Mouse (Mus musculus) gastrocnemius, postnatal 4 days (tissue): ENCODE data around the gene Ssr2. TPM values are rescaled to one million over a fixed set of nuclear protein-coding genes. Genes with fewer than 3 reads are reported as not detected.
A peak's percentile ranks its signal among the peaks of the same experiment; 100 is the strongest.

Experiments used
- DNase-seq, 2 experiments: peaks; one replicate each; pipeline ENCODE4 v3.0.0; 2021 to 2022; ENCODE audit warnings: low spot score in 2 of 2, mixed read lengths in 2 of 2
- total RNA-seq, 2 experiments: library from RNA; stranded (reverse); gene quantifications; 2 replicates each; pipeline ENCODE4 v1.2.3; 2021

Gene Ssr2
- total RNA-seq, 2 experiments from 2014 or later, result 150 to 159 TPM

DNA sequence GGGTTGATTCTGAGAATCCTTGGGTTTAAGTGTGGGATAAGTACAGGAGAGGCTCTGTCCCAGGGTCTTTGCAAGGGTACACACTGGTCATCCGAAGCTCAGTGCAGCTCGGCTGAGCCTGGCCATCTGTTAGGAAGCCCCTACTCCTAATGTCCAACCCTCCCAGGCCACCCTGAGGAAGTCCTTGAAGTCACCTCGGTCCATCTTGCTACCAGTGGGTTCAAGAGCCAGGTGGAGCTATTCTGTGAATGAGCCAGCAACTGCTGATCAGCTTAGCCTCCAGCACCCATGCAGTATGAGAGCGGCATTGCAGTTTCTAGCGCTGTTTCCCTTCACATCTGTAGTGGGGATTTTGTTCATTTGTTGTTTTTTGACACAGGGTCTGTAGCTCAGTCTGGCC, 35.6 kb upstream of the Ssr2 start:
- DNase-seq, result no peak

DNA sequence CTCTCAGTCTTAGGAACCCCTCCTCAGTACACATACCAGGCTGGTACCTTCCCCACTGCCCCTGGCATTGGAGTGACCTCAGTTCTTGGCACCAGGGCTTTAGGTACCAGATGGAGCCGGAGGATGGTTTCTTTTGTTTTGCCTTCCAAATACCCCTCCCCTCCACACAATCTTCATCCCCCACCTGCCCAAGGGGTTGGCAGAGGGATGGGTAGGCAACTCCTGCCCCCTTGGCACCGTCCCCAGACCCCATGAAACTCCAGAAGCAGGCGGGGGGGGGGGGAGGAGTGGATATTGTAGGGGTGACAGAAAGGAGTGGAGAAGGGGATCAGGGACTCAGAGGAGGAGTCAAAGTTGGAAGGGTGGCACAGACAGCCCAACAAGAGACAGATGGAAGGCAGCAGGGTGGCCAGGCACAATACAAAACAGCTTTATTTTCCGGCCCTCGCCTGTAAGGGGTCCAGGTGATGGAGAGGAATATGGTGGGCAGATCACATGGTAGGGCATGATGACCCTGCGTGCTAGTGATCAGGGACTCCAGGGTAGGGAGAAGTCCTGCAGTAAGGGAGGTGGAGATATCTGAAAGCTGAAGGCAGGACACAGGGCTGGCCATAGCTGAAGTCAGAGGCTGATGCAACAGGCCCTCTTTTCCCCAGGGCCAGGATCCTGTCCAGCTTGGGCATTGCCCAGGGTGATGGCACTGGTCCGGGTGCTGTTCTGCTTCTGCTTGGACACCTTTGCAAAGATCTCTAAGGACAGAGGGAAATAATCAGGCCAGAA, 33.9 kb upstream of the Ssr2 start:
- DNase-seq, result no peak

DNA sequence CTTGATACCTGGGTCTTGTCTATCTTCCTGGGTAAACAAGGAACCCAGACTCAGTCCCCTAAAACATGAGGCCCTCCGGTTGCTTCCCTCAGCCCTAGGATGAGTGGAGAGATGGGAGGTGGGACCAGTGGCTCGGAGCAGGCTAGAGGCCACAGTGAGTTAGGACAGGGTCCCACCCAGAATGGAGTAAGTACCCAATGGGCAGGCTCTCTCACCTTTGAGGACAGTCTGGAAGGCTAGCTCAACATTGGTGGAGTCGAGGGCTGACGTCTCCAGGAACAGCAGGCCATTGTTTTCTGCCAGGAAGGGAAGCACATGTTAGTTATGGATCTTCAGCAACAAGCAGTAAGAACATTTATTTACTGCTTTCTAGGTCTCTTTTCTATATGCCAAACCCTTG, 33.2 kb upstream of the Ssr2 start:
- no peak for DNase-seq

DNA sequence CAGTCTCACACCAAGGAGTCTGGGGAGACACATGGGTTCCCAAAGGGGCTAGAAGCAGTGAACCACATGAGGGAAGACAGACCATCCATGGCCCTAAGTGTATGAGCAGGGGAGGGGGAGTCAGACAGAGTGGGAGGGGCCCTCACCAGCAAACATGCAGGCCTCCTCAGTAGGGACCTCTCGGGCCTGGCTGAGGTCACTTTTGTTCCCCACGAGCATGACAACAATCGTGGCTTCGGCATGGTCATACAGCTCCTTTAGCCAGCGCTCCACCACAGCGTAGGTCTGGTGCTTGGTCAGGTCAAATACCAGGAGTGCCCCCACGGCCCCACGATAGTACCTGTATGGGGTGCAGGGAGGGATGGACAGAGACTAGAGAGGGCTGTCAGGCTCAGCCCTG, 32.5 kb upstream of the Ssr2 start:
- no peak for DNase-seq

DNA sequence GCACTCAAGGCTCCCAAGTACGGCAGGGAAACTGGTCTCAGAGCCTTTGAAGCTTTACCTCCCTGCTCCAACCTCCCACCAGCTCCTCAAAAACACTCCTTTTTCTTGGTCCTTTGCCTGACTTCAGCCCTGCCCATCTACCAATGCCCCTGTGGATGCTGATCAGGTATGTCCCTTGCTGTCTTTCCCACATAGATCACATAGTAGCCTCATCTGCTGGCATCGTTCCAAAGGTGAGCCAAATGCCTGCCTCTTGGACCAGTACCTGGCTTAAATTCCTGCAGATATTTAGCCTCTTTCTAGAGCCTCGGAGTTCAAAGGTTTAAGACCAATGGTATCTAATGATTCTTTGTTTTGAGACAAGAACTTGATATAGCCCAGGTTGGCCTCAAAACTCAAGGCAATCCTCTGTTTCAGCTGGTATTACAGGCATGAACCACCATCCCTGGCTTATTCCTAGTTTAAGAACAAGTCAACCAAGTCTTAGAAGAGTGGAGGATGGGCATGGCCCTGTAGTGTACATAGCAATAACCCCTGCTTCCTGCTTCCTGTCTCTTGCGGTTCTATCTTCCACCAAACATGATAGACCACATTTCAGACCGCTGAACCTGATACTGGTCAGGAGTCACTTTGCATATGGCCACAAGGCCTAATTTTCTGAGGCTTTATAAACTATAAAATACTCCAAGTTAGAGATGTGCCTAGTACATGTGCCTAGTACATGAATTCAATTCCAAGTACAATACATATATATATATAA, 31.8 kb upstream of the Ssr2 start:
- no peak for DNase-seq

DNA sequence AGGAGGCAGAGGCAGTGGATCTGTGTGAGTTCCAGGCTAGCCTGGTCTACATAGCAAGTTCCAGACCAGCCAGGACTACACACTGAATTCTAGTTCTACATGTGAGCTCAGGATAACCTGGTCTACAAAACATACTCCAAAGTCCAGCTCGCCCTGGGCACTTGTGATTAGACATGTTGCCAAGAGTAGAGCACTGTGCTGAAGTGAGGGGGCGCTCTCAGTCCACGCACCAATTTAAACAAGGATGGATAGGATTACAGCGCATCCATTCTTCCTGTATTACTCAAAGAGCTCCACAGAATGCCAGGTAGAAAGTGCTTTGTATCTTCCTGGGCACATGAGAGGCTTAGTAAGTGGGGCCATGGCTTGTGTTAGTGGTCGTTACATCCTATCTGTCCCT, 31.2 kb upstream of the Ssr2 start:
- DNase-seq, result no peak

DNA sequence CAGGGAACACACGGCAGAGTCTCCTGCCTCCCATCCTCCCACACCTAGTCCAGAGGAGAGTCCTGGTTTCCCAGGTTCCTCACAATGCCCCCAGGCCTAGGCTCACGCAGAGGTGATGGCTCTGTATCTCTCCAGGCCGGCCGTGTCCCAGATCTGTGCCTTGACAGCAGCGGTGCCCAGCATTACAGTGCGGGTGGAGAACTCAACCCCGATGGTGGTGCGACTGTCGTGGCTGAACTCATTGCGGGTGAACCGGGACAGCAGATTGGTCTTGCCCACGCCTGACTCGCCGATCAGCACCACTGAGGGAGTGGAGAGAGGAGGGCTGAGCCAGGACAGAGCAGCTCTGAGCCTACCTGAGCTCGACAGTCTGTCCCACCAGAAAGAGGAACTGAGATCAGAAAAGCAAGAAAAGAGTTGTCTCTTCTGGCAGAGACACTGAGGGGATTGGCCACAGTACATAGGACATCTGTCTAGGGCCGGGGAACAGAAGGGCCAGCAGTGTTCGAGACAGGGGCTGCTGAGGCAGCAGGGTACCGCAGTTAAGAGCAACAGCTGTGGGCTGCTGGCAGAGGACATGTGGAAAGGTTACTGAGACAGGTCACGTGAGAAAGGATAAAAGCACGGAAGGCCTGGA, 30.6 kb upstream of the Ssr2 start:
- DNase-seq, result no peak

DNA sequence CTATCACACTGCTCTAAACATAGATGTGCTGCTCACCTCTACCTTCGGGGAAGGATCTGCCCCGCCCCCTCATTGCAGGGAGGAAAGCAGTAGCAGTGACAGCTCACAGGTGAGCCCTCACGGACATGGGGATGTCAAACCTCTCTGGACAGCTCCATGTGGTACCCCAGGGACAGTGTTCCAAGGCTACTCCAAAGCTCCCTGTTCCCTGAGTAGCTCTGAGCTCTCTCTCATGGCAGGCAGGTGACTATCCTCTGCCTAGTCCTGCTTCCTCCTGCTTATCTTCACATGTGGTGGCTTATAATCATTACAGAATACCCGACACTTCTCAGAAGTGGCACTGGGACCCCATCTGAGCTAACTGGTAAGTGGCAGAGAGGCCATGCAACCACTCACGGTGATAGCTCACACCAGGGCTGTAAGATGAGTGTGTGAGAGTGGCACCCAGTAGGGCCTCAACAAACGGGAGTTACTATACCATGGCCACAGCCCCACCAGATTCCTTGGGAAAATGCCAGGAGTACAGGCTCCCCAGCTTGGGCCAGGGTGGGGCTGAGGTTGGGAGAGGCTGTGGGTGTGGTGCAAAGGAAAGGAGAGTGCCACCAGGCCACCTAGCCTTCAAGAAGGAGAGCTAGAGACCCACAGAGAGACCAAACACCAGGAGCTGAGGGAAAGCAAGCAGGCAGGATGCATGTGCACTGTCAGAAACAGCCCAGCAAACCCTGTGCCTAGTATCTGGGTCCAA, 28.8 kb upstream of the Ssr2 start:
- DNase-seq, result no peak

DNA sequence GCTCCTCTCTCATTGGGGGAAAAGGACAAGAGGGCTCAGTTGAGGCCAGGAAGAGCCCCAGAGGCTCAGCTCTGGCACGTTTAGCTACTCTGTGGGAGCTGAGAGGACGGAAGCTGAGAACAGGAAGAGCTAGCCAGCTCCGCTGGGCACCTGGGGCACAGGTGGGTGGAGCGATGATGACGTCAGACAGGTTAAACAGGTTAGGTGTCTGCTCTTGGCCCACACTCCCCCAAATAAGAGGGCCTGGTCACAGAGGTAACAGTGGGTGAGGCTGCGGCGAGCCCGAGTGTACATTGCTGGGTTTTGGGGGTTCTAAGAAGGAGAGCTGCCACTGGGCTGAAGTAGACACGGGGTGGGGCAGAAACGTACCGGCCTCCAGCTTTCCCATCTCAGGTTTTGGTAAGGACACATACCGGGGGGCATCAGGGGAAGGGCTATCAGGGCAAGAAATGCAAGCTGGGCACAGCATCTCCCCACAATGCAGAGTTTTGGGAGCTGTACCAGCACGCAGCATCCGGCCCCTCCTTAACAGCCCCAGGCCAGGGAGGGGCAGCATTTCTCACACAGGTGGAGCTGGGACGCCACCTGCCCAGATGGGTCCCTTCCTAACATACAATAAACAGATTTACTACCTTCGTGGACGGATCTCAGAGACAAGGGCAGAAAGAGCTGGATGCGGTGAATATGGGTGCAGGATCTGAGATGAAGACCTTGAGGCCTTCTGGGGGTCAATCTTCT, 27.3 kb upstream of the Ssr2 start, which contains the start of gene Rab25:
Rab25 (minus strand) TSS at position 121 of the 738 bp plus-strand sequence.
- no peak for DNase-seq

DNA sequence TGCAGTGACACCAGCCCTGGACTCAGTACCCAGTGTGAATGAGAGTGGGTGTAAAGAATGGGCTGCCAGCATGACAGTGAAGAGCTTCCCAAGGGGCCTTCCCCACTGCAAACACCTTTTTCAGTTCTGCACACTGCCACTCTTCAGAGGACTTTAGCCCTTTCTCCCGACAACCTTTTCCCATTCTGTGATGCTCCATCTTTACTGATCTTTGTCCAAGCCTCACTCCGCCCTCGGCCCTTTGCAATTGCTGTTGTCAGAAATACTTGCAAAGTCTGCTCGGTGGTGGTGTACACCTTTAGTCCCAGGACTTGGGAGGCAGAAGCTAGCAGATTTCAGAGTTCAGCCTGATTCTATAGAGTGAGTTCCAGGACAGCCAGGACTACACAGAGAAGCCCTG, 24.1 kb upstream of the Ssr2 start:
- DNase-seq, result no peak

DNA sequence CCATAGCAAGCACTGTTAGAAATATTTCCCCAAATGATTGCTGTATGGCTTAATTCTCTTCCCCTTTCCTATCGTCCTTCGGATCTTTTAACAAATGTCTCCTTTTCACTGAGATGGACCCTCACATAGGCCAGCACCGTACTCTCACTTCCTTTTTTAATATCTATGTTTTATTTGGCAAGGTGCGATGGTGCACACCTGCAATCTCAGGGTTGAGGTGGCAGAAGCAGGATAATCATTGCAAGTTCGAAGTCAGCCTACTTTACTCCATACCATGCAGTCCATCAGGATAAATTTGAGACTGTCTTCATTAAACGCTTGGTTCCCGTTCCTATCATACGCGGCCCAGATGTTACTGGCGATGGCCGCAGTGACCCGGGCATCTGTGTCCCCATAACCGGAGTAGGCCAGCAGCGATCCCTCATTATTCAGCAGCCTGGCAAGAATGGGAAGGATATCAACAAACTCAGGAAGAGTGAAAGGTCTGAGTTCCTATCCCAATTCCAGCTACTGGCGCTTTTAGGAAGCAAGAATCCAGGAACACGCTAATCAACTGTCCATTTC, 23.5 kb upstream of the Ssr2 start:
- no peak for DNase-seq

DNA sequence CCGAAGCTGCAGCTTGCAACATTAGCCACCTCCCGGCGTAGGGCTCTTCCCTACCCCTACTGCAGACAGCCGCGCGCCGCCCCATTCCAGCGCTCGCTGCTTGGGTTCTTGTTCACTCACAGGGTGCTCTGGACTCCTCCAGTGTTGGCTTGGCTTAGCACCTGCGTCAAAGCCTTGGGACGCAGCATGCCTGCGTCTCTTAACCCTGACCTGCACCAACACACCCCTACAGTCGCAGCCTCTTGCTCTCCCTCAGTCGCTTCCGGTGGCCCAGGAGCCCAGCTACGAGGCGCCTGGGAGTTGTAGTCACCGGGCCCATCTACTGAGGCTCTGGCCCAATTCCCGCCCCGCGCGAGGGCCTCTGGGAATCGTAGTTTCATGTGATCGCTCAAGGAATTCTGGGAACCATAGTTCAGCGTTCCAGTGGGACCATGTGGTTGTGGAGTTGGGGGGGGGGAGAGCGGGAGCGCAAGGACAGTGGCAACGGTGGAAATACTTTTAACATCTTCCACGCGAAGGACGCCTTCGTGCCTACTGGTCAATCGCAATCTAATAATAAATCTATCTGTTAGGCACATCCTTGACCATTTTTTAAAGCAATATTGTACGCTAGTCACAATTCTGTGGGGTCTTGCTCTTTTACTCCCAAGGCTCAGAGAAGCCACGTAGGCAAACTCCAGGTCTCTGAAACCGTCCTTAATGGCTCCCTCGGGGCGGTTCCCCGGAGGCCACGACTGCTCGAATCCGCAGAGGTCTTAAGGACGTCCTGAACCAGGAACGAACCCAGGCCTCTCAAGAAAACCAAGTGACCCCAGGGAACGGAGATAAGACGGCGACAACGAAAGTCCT, 22.8 kb upstream of the Ssr2 start, which contains the start of gene Lamtor2:
Lamtor2 (minus strand) TSS at position 399 of the 849 bp plus-strand sequence.
- DNase-seq, result peak; percentile 93 to 99

DNA sequence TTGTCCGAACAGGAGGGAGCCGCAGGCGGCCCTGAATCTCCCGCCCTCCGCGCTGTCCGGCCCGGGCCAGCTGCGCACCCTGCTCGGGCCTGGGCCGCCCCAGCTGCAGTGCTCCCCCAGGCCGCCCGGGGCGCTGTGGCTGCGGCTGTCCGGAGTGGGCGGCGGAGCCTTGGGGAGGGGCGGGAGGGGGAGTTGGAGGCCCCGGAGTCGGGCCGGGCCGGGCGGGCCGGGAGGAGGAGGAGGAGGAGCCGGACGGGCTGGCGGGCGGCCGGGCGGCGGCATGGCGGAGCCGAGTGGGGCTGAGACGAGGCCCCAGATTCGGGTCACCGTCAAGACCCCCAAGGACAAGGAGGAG, 22.2 kb upstream of the Ssr2 start, which contains the start of gene Ubqln4:
Ubqln4 (plus strand) TSS at position 234 of the 355 bp plus-strand sequence.
- DNase-seq, result peak; percentile 93 to 94

DNA sequence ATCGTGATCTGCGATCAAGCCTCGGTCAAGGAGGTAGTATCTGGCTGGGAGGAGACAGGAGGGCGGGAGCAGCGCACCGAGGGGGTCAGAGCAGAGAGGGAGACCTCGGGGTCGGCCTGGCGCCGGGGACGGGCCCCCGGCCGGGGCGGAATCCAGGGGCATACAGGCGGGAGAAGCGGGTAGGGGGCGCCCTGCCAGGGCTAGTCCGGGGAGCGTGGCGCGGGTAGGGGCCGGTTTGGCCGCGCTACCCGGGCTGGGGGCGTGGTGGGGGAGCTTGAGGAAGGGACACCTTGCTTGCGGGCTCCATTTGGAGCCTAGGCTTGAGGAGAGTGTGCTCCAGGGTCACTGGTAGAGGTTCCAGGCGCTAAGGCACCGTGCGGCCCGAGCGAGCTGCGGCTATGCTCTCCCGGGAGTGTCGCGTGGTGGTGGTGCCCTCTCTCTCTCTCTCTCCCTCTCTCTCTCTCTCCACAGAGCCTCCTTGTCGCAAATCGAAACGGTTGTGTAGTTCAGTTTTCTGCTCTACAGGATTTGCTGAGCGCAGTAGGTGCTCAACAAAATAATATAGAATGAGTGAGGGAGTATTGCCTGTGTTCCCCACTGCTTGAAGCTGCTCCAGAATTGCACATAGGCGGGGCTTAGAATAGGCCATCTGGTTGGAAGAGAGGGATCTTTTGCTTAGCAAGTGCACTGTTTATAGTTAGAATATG, 21.6 kb upstream of the Ssr2 start:
- DNase-seq, result peak; percentile 53 to 67

DNA sequence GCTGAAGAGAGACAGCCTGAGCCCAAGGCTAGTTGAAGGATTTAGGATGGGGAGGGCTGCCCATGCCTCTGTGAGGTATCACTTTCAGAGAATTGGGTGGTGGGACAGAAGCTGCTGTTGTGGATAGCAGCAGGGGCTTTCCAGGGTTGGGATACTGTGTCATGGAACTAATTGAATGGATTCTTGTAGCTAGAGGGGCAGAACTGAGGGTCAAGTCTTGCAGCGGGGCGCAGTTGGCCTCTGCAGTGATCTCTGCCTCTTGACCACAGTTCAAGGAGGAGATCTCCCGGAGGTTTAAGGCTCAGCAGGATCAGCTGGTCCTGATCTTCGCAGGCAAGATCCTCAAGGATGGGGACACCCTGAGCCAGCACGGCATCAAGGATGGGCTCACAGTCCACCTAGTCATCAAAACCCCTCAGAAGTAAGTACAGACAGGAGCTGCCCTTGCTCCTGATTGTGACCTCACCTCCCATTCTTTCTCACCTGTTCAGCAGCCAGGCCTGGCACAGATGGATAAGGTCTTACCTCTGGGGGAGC, 20.5 kb upstream of the Ssr2 start:
- DNase-seq, result no peak

DNA sequence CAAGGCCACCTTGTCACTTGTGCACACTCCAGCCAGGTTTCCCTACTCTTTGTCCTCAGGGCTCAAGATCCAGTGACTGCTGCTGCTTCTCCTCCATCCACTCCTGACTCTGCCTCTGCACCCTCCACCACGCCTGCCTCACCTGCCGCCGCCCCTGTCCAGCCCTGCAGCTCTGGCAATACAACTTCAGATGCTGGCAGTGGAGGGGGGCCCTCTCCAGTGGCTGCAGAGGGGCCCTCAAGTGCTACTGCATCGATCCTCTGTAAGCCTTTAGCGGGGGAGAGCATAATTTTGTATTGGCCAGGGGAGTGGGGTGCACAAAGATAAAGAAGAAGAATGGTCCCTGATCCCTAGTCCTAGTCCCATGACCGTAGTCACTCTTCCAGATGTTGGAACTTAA, 19.9 kb upstream of the Ssr2 start:
- no peak for DNase-seq

DNA sequence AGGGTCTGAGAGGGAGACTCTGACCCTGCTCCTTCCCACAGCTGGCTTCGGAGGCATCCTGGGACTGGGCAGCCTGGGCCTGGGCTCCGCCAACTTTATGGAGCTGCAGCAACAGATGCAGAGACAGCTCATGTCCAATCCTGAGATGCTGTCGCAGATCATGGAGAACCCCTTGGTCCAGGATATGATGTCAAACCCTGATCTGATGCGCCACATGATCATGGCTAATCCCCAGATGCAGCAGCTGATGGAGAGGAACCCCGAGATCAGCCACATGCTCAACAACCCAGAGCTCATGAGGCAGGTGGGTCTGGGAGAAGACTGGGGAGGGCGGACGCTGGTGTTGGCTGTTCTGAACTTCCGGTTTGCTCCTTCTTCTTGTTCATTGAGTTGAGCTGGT, 19.1 kb upstream of the Ssr2 start:
- no peak for DNase-seq

DNA sequence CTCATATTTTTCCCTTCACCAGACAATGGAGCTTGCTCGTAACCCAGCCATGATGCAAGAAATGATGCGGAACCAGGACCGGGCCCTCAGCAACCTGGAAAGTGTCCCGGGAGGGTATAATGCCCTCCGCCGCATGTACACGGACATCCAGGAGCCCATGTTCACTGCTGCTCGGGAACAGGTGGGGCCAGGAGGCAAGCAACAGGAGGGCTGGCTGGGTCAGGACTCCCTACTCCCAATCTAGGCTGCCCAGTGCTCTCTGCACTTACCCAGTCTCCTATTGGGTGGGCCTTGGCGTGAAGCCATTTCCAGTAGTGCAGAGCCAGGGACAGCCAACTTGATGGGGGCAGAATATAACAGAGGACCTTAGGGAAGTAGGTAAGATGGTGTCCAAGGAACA, 16.1 kb upstream of the Ssr2 start:
- no peak for DNase-seq
